Mouse (Mus musculus) c-Kit-negative CD71-positive TER-119-positive erythroid progenitor cells, embryonic 14.5 days (primary cell): ENCODE data around the gene Ptrhd1.
"Not testable (repeated sequence)": the region's sequence is repeated elsewhere in the genome, so short reads cannot be mapped to it uniquely, and the experiment has no call there.

Source experiments
- DNase-seq: peaks from one replicate; pipeline ENCODE4 v3.0.0-alpha.2; 2013; ENCODE audit warnings: low read depth, low spot score

Gene Ptrhd1

GRCm38 (mm10) chr12:4233572-4234508 lies at the start of gene Ptrhd1, which contains the start of gene Cenpo:
Ptrhd1 (plus strand) TSS chr12:4234027.
Cenpo (minus strand) TSS chr12:4234294.
- peak; percentile 77 for DNase-seq

GRCm38 (mm10) chr12:4184648-4185047 lies 49.2 kb upstream of the Ptrhd1 start:
- no peak for DNase-seq

GRCm38 (mm10) chr12:4188171-4189059 lies 45.4 kb upstream of the Ptrhd1 start:
- no peak for DNase-seq

GRCm38 (mm10) chr12:4189060-4189447 lies 44.8 kb upstream of the Ptrhd1 start:
- DNase-seq: no peak

GRCm38 (mm10) chr12:4192514-4192913 lies 41.3 kb upstream of the Ptrhd1 start:
- no peak for DNase-seq

- DNase-seq: no peak
Observed at GRCm38 (mm10) chr12:4193025-4193740, 40.6 kb upstream of the Ptrhd1 start.

- DNase-seq: no peak
Observed at GRCm38 (mm10) chr12:4194643-4195042, 39.2 kb upstream of the Ptrhd1 start.

- DNase-seq: no peak
Observed at GRCm38 (mm10) chr12:4198702-4199101, 35.1 kb upstream of the Ptrhd1 start.

GRCm38 (mm10) chr12:4199271-4199670 lies 34.6 kb upstream of the Ptrhd1 start:
- DNase-seq: no peak

- DNase-seq: no peak
Observed at GRCm38 (mm10) chr12:4201454-4202200, 32.2 kb upstream of the Ptrhd1 start.

- no peak for DNase-seq
Observed at GRCm38 (mm10) chr12:4202206-4202605, 31.6 kb upstream of the Ptrhd1 start.

GRCm38 (mm10) chr12:4206106-4206505 lies 27.7 kb upstream of the Ptrhd1 start:
- no peak for DNase-seq

- no peak for DNase-seq
Observed at GRCm38 (mm10) chr12:4208405-4209133, 25.3 kb upstream of the Ptrhd1 start.

GRCm38 (mm10) chr12:4209196-4209595 lies 24.6 kb upstream of the Ptrhd1 start:
- DNase-seq: no peak

GRCm38 (mm10) chr12:4211174-4211573 lies 22.7 kb upstream of the Ptrhd1 start:
- DNase-seq: no peak

- DNase-seq: no peak
Observed at GRCm38 (mm10) chr12:4212908-4213307, 20.9 kb upstream of the Ptrhd1 start.

GRCm38 (mm10) chr12:4230156-4230555 lies 3.7 kb upstream of the Ptrhd1 start:
- DNase-seq: no peak

- no peak for DNase-seq
Observed at GRCm38 (mm10) chr12:4232777-4233176, 1.1 kb upstream of the Ptrhd1 start.

- DNase-seq: no peak
Observed at GRCm38 (mm10) chr12:4237481-4237880, 3.7 kb downstream of the Ptrhd1 start.

- DNase-seq: not testable (repeated sequence)
Observed at GRCm38 (mm10) chr12:4240281-4240680, 6.5 kb downstream of the Ptrhd1 start.
